Mouse (Mus musculus) gastrocnemius, postnatal 14 days (tissue): ENCODE measurements at regions not wholly inside any gene's neighbourhood (a gene's known extent, or its start where the extent isn't known, plus 50 kb on each side); places are given as distances from the start of the nearest gene placed in this dataset.
A peak's percentile ranks its signal among the peaks of the same experiment; 100 is the strongest.

Experiments
- DNase-seq: peaks from one replicate; pipeline ENCODE4 v3.0.0; 2021; ENCODE audit warnings: mixed read lengths
- intact Hi-C: fragments of 180-260 bp; cut with DNase I; formaldehyde crosslinking; loops from one replicate; pipeline ENCODE4 v1.15.1; 2025; ENCODE audit warnings: low total_unique reads

DNA sequence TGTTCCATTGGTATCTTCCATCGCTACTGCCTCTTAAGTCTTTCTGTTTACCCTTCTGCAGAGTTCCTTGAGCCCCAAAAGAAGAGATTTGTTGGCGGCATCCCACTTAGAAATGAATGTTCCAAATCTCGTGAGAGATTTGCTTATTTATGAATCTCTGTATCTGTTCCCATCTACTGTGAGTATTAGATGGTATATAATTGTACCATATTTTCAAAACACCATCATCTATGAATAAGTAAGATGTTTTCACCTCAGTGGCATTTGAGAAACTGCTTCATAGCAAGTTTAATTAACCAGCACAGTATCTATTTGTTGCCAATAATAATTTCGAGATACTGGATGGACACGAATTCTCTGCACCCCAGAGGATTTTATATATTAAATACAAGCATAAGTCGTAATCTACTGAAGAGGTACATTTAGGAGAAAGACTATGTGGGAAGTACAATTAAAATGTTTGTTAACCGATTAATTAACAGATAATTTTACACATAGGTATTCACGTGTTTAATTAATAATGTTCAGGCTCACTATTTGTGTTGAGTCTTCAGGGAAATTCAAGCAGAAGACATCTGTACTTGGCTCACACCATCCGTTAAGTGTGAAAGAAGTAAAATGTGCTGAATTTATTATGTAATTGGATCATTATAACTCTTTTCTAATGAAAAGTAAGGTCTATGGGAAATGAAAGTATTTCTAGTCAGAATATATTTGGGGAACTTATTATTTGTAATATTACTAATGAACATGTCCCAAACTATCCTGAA, 224.0 kb upstream of the Xrcc4 start:
- intact Hi-C loops: no loop called here
- no peak for DNase-seq

DNA sequence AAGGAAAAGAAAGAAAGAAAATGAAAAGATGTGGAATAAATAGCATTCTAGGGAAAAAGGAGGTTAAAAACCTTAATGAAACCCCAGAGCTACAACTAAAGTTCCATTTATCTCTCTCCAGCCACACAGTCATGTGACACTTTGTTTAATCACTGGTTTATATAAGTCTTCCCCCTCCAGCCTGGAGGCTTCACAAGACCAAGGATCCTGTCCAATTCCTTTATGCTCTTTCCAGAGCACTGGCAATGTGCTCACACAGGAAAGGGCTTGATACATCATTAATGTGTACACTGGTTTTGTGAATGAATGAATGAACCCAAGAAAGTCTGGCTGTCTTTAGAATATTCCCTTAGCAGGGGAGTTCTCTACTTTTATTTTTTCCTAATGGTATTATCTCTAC, 221.1 kb upstream of the Xrcc4 start:
- intact Hi-C loops: no loop called here
- no peak for DNase-seq

DNA sequence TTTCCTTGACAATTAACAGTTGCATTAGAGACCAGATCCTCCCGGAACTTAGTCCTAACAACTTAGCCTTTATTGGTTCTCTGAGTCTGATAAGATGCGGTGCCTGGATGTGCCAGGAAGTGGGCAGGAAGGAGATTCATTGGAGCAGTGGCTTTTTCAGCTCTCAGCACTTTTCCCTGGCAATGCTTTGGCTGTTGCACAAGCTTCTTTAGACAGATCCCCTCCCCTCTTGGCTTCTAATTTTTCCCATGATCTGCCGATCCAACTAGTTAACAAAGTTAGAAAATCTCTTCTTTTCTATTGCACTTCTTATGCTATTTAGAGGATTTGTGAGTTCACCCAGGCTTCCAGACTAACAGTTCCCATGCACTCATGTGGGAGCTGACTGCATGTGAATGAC, 211.1 kb upstream of the Xrcc4 start:
- no peak for DNase-seq
- intact Hi-C loops: no loop called here

DNA sequence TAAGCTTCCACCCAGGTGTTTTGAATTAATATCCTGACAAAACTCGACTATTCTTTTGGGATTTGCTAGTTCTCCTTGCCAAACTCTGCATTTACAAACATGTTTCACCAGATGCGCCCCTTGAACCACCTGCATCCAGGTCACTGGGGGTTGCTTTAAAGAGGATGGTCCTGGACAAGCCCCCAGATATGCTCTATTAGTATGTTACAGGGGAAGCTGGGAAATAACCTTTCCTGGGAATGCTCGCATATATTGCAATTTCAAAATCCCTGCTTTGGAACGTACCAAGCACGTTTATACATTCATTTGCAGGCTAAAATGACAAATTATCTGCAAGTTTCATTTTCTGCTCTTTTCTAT, 205.2 kb upstream of the Xrcc4 start:
- intact Hi-C loops: no loop called here
- DNase-seq: no peak

DNA sequence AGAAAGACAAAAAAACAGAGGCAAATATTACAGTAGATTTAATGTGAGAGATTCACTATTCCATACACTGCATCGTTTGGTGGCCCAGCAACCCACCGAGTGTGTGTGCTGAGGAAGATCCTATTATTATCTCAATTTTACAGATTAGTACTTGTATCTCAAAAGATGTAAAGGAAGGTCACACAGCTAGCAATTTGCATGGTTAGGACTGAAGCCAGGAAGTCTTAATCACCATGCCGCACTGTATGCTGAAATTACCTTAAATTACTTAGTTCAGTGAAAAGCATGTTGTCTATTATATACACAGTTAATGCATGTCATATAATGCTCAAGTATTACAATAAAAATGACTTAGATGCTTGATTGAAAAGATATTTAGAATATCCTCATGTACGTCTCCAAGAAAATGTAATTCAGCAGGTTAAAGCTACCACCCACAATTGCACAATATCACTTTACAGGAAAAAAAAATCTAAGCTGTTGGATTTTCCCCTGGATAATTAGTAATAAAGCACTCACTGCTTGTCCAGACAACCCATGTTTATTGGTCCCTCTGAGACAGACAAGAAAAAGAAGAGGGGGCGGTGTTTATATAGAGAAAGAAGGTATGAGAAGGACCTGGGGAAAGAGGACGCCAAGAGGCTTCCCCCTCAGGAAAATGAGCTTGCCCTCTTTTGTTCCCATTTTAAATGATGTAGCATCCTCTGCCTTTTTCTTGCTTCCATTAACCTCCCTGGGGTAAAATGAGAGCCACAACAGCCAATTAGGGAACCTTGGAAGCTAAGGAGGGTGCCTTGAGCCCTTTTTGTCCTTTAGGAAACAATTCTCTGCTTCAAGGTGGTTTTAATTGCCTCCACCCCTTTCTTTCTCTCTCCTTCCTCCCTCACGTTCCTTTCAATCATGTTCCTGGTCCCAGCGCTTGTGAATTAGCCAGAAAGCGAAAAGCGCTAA, 204.6 kb upstream of the Xrcc4 start:
- intact Hi-C loops: no loop called here
- no peak for DNase-seq

DNA sequence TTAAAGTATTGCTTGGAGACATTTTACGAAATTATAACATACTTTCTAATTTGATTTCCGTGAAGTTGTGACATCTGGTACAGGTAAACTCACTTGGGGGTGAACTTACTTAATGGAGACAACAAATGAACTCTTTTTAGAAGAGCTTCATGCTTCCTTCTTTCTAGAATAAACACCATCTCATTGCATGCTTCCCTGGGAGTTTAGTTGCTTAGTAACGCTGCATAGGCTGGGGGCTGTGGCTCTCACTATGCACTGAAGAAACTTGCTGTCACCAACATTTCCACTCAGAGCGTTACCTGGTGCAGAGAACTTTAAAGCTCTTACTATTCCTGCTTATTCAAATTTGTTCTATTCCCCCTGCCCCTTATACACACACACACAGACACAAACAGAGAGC, 203.5 kb upstream of the Xrcc4 start:
- DNase-seq: no peak
- intact Hi-C loops: no loop called here

DNA sequence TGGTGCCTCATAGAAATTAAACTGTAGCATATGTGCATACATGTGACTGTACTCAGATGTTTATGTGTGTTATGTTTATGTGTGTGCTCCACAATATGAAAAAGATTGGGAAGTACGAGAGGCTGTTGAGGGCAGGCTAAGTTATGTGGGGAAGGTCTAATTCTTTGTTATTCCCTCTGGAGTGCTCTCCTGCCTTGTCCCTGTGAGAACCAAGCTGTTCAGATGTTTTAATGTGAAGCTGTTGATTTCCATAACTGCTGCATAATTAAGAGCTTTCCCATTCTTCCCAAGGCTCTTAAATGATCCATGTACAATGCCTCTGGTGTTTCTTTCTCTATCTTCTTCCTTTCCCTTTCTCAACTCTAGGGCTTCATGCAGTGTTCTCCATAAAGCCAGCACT, 202.7 kb upstream of the Xrcc4 start:
- intact Hi-C loops: no loop called here
- no peak for DNase-seq

DNA sequence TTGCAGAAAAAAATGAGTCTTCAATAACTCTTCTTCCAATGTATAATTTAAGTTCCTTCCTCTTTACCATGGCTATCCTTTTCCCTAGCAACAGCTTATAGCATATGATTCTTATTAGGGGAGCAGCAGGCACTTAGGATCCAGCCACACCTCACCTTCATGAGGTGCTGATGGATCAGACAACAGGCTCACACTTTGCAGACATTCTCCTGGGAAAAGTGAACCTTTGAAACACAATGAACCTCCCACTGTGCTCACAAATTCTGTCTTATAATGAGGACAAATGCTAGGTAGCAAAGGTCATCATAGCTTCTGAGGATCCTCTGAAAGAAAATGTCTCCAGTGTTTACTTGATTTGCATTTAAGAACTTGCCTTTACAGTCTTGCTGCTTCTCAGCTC, 191.6 kb upstream of the Xrcc4 start:
- no peak for DNase-seq
- intact Hi-C loops: no loop called here

DNA sequence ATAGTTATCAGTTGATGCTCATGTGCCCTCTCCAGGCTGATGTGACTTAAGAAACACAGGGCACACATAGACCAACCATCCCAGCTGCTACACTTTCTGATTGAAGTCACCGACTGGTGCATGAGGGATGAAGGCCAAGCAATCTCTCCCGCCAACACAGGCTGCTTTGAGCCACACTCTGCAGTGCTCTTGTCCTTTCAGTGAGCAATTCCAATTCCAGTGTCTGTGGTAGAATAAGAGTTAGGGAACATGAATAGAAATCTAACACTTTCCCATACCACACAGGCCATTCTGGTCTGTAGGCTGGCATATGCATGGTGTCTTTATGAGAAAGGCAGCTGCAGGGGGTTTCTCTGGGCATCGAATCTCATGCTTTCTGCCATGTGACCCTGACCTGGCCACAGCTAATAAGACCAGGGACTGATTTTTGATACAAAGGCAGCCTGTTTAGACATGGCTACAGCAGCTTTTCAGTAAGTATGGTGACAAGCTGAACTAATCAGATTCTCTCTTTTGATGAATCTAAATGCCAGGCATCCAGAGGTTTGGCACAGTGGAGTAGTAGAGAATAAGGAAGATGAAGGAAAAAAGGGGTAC, 190.5 kb upstream of the Xrcc4 start:
- intact Hi-C loops: no loop called here
- DNase-seq: no peak

DNA sequence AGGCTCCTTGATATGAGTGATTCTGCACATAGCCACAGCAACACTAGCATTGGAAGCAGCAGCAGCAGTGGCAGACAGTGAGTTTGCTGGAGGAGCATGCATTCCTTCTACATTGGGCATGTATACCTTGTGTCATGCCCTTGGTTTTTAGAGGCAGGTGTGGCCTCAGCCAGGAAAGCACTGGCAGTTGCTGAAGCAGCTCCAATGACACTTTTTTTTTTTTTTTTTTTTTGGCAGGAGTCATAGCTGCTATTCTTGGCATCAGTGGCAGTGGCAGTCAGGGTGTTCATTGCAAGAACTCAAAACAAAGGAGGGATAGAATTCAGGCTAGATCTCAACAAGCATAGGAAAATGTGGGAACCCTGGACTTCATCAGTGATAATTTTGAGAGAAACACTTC, 189.9 kb upstream of the Xrcc4 start:
- intact Hi-C loops: no loop called here
- no peak for DNase-seq

DNA sequence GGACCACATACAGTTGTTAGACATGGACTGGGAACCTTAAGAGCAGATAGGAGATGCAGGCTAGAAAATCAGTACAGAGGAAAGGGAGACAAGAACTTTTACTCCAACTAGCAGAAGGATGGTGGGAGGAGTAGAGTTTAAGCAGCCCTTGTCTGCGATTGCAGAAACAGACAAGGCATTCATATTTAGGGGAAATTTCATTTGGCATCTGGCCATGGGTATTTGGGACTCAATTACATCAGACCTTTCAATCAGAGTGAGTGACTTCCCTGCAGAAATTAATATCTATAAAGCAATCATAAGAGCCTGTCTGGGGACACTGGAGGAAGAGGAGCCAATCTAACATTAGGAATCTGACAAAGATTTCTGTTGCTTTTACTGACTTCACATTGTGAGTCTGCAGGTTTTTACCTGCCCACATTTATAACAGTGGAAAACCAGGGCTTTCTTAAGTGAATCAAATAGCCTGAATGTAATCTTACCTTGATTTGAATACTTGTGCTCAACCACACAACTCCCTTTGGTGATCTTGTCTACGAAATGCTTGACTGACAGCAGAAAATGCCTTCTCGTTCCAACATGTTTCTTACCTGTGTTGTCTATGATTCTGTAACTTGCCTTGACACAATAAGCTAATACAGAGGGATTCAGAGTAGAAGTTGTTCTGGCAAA, 169.8 kb upstream of the Xrcc4 start:
- no peak for DNase-seq
- intact Hi-C loops: no loop called here

DNA sequence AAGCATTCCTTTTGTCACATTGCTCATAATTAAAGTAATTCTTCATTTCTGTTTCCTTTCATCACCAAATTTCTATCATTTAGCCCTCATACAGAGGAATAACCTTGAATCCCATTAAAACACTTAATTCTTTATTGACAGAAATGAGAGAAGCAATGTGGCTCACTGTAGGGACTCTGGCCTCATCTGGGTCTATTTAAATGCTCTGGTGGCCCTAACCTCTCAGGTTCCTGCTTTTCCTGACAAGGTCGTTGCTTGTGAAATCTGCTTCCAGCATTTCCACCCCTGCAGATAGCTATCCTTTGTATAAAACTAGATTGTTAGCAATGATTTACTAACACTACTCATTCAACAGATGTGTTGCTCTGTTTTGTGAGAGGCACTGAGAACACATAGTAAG, 163.6 kb upstream of the Xrcc4 start:
- intact Hi-C loops: no loop called here
- DNase-seq: no peak

DNA sequence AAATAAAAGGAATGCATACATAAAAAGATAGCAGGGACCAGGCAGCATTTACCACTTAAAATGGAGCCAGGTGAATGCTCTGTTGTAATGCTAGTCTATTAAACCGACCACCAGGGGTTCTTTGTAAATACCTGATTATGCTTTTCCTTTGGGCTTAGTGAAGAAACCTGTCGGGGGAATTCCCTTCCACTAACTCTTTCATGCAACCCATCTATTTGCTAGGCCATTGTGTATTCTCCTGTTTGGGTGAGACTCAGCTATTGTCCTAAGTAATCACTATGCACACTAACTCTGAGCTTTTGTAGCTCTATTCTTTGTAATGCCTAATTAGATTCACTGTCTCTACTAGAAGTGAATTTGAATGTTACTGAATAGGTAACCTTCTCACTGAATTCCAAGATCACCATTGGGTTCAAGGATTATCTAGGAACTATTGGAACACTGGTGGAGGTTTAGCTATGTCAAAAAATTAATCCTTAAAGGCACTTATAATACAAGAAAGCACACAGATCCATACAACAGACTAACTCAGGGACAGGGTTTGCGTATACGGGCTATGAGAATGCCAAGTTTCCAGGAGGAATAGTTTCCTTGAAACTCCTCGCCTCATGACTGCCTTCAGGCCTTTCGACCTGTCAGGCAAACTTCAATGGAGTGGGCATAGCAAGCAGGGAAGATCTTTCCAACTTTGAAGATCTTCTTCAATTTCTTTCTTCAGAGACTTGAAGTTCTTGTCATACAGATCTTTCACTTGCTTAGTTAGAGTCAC, 156.8 kb upstream of the Xrcc4 start:
- DNase-seq: no peak
- intact Hi-C loops: no loop called here

DNA sequence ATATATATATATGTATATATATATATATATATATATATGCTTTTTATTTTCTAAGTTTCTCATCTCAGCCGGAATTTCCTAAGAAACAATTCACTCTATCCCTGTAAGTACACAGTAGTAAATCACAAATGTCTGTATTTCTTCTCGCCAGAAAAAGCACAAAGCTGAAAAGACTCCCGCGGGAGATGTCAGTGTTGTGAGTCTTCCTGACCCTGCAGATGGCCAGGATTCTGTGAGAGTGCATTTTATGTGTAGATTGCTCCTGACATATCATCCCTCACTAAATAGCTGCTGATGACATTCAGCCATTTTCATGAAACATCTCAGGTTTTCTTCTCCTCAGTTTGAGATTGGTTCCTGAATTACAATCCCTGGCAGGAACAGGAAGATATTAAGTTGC, 148.9 kb upstream of the Xrcc4 start:
- intact Hi-C loops: no loop called here
- peak; percentile 4 for DNase-seq

DNA sequence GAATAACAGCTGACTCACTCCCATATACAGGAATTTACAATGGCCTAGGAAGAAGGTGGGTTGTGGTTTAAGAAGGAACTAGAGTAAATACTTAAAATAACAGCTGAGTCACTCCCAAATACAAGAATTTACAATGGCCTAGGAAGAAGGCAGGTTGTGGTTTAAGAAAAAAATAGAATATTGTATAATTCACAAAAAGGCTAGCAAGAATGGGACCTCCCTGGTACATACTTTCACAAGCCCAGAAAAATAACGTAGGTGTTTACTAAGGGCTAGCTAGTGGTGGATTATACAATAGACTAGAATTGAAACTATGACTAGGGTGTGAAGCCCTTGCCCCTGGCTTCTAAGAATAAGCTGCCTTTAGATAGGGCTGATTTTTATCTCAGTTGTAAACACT, 144.6 kb upstream of the Xrcc4 start:
- intact Hi-C loops: no loop called here
- DNase-seq: no peak

DNA sequence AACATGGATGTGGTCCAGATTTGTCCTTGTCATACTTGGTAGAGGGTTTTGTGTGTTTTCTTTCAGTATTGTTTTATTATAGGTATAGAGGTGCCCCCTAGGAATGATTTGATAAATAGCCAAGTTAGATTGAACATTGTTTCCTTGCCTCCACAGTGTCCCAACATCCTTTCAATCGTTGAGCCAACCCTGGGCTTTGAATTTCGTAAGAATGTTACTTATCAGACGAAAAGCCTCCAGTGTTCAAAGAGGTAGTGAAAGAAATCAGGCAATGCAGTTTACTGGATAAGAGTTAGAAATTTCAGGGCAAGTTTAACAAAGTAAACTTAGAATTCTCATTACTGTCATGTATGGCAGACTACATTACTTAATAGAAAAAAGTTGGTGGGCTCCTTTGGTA, 144.2 kb upstream of the Xrcc4 start:
- no peak for DNase-seq
- intact Hi-C loops: no loop called here

DNA sequence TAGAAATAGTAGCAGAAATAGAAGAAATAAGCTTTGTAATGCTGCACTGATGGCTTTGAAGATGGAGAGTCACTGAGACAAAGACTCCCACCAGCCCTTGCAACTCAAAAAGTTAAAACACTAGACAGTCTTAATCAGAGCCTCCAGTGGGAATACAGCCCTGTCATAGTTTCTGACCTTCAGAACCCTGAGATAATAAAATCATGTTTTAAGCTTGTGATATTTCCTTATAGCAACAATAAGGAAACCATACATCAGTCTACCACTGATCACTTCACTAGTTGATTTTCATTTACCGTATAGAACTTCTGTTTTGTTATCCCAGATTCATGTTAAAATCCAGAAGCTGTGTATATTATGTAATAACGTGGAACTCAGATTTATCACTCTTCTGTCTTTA, 139.7 kb upstream of the Xrcc4 start:
- DNase-seq: no peak
- intact Hi-C loops: no loop called here

DNA sequence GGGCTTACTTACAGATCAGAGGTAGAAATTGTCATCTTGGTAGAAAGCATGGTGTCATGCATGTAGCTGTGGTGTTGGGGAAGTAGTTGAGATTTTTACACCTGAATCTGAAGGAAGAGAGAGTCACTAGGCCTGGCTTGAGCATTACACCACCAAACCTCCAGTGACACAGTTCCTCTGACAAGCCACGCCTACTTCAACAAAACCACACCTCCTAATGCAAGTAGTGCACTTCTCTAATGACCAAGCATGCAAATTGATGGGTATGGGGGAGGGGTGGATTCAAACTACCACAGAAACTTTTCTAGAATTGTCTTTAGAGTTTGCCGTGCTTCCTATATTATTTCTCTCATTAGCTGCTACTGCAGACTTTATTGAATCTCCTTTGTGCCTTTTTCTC, 136.8 kb upstream of the Xrcc4 start:
- no peak for DNase-seq
- intact Hi-C loops: no loop called here

DNA sequence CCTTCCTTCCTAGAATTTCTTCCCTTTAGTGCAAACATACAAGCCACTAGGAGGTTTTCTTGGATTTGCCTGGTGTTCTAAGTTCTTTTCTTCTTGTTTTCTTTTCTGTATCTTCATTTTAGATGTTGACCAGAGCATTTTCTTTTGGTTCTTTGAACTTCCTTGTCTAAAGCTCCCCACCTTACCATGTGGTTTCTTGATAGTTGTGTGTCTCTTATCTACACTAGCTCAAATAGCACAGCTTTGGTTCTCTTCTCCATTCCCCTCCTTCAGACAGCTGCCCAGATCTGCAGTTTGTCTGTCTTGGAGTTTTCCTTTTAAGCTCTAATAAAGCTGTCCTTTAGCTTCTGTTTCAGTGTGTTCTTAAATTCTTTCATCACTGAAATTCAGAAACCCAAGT, 123.0 kb upstream of the Xrcc4 start:
- DNase-seq: no peak
- intact Hi-C loops: no loop called here

DNA sequence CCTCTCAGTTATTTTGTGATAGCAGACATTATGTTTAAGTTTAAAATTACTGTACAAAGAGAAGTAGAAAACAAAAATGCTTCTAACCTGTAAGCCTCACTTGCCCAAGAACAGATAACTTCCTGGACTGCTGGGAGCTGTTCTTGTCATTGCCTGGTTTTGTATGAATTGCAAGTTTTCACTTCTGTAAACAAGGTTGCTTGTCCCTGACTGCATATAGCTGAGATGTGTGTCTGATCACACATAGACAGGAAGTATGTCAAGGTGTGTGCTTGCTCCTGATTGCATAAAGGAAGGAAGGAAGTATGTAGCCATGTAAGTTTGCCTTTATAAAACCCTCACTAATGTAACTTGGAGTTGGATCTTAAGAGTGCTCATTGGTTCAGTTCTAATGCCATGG, 118.5 kb upstream of the Xrcc4 start:
- intact Hi-C loops: no loop called here
- no peak for DNase-seq
